Mouse (Mus musculus) embryo, embryonic 9.5 days (tissue): ENCODE data around the gene Fastk.

Source experiments
- DNase-seq: peaks from one replicate; pipeline ENCODE4 v3.0.0-alpha.2; 2017; ENCODE audit errors: extremely low spot score

Gene Fastk

GRCm38 (mm10) chr5:24444746-24445427, at the start of gene Fastk:
TSS of gene Fastk (minus strand) at chr5:24445287.
- peak; percentile 91 for DNase-seq

GRCm38 (mm10) chr5:24492546-24493285, 47.6 kb upstream of the Fastk start:
- no peak for DNase-seq

- no peak for DNase-seq
These were observed 45.4 kb upstream of the Fastk start for GRCm38 (mm10) chr5:24490413-24490920.

- no peak for DNase-seq
These were observed 41.7 kb upstream of the Fastk start for GRCm38 (mm10) chr5:24486738-24487137.

- DNase-seq = peak; percentile 85
These were observed 41.0 kb upstream of the Fastk start for GRCm38 (mm10) chr5:24486097-24486496.

GRCm38 (mm10) chr5:24484963-24485362, 39.9 kb upstream of the Fastk start:
- DNase-seq = no peak

- DNase-seq = peak; percentile 77
These were observed 38.2 kb upstream of the Fastk start for GRCm38 (mm10) chr5:24483326-24483725.

- no peak for DNase-seq
These were observed 37.4 kb upstream of the Fastk start for GRCm38 (mm10) chr5:24482247-24483079.

- DNase-seq = peak; percentile 82
These were observed 36.6 kb upstream of the Fastk start for GRCm38 (mm10) chr5:24481647-24482046.

- no peak for DNase-seq
These were observed 32.8 kb upstream of the Fastk start for GRCm38 (mm10) chr5:24477909-24478308.

- DNase-seq = no peak
These were observed 30.6 kb upstream of the Fastk start for GRCm38 (mm10) chr5:24475476-24476241.

GRCm38 (mm10) chr5:24474723-24475261, 29.7 kb upstream of the Fastk start:
- peak; percentile 45 for DNase-seq

- DNase-seq = peak; percentile 54
These were observed 29.1 kb upstream of the Fastk start for GRCm38 (mm10) chr5:24474025-24474722.

GRCm38 (mm10) chr5:24472884-24473619, 28.0 kb upstream of the Fastk start:
- DNase-seq = peak; percentile 45

- DNase-seq = peak; percentile 62
These were observed 25.5 kb upstream of the Fastk start for GRCm38 (mm10) chr5:24470600-24470999.

GRCm38 (mm10) chr5:24466762-24467161, 21.7 kb upstream of the Fastk start:
- DNase-seq = no peak

- no peak for DNase-seq
These were observed 10.5 kb upstream of the Fastk start for GRCm38 (mm10) chr5:24455613-24456012.

GRCm38 (mm10) chr5:24455076-24455475, 10.0 kb upstream of the Fastk start:
- no peak for DNase-seq

- DNase-seq = no peak
These were observed 8.9 kb upstream of the Fastk start for GRCm38 (mm10) chr5:24453985-24454303.
